Mouse (Mus musculus) c-Kit-positive CD71-positive TER-119-negative erythroid progenitor cells, embryonic 14.5 days (primary cell): Measurements from ENCODE around the gene Olfml3.
A peak's percentile ranks its signal among the peaks of the same experiment; 100 is the strongest.

Experiments
- DNase-seq: peaks from one replicate; pipeline ENCODE4 v3.0.0-alpha.2; 2013; ENCODE audit warnings: low read depth

The Olfml3 gene

GRCm38 (mm10) chr3:103737778-103738571 lies at the start of gene Olfml3:
Gene Olfml3, minus strand, starts transcription at chr3:103738001.
- peak; percentile 71 for DNase-seq

- no peak for DNase-seq
Measured at GRCm38 (mm10) chr3:103787225-103787624, 49.4 kb upstream of the Olfml3 start.

- no peak for DNase-seq
Measured at GRCm38 (mm10) chr3:103782844-103783609, 45.2 kb upstream of the Olfml3 start.

GRCm38 (mm10) chr3:103780777-103781176 lies 43.0 kb upstream of the Olfml3 start:
- no peak for DNase-seq

GRCm38 (mm10) chr3:103780271-103780670 lies 42.5 kb upstream of the Olfml3 start:
- DNase-seq, result no peak

- no peak for DNase-seq
Measured at GRCm38 (mm10) chr3:103779183-103779582, 41.4 kb upstream of the Olfml3 start.

- DNase-seq, result no peak
Measured at GRCm38 (mm10) chr3:103778660-103779059, 40.9 kb upstream of the Olfml3 start.

- DNase-seq, result no peak
Measured at GRCm38 (mm10) chr3:103777940-103778339, 40.1 kb upstream of the Olfml3 start.

- no peak for DNase-seq
Measured at GRCm38 (mm10) chr3:103774009-103774408, 36.2 kb upstream of the Olfml3 start.

GRCm38 (mm10) chr3:103773508-103773907 lies 35.7 kb upstream of the Olfml3 start:
- DNase-seq, result no peak

- DNase-seq, result no peak
Measured at GRCm38 (mm10) chr3:103772846-103773245, 35.0 kb upstream of the Olfml3 start.

- DNase-seq, result no peak
Measured at GRCm38 (mm10) chr3:103771531-103772130, 33.8 kb upstream of the Olfml3 start.

GRCm38 (mm10) chr3:103766789-103767188 lies 29.0 kb upstream of the Olfml3 start:
- no peak for DNase-seq

GRCm38 (mm10) chr3:103759261-103759970 lies 21.6 kb upstream of the Olfml3 start:
- no peak for DNase-seq

- DNase-seq, result no peak
Measured at GRCm38 (mm10) chr3:103758456-103758855, 20.7 kb upstream of the Olfml3 start.

- no peak for DNase-seq
Measured at GRCm38 (mm10) chr3:103756920-103757319, 19.1 kb upstream of the Olfml3 start.

GRCm38 (mm10) chr3:103755351-103755750 lies 17.6 kb upstream of the Olfml3 start:
- DNase-seq, result no peak

- no peak for DNase-seq
Measured at GRCm38 (mm10) chr3:103751558-103751957, 13.8 kb upstream of the Olfml3 start.

- no peak for DNase-seq
Measured at GRCm38 (mm10) chr3:103746711-103747110, 8.9 kb upstream of the Olfml3 start.

GRCm38 (mm10) chr3:103745001-103745770 lies 7.4 kb upstream of the Olfml3 start:
- DNase-seq, result no peak

- no peak for DNase-seq
Measured at GRCm38 (mm10) chr3:103743208-103743607, 5.4 kb upstream of the Olfml3 start.
